Mouse (Mus musculus): ENCODE measurements at regions not wholly inside any gene's neighbourhood (a gene's known extent, or its start where the extent isn't known, plus 50 kb on each side); places are given as distances from the start of the nearest gene placed in this dataset.
"Not testable (repeated sequence)": the region's sequence is repeated elsewhere in the genome, so short reads cannot be mapped to it uniquely, and the experiment has no call there.

- TF ChIP-seq CTCF (IDR thresholded peaks at IDR 0.05; ENCODE audit: borderline replicate concordance, insufficient read depth, low read length); POLR2A (IDR thresholded peaks at IDR 0.05; ENCODE audit: low read depth, low read length): not testable (repeated sequence)
Measured at GRCm38 (mm10) chr16:12878326-12878725, 231.2 kb upstream of the Ercc4 start.
